Mouse (Mus musculus) heart, postnatal 0 days (tissue): ENCODE measurements at regions not wholly inside any gene's neighbourhood (a gene's known extent, or its start where the extent isn't known, plus 50 kb on each side); places are given as distances from the start of the nearest gene placed in this dataset.

ENCODE experiments used
- CTCF ChIP-seq: IDR thresholded peaks from 2 replicates; pipeline ENCODE4 v1.5.1; 2016; ENCODE audit warnings: antibody characterized with exemption, control low read depth, low read depth
- EP300 ChIP-seq: IDR thresholded peaks from 2 replicates; pipeline ENCODE4 v1.6.1; 2016; ENCODE audit warnings: antibody characterized with exemption, low read depth

- TF ChIP-seq CTCF (no peak), EP300 (no peak)
Observed at GRCm38 (mm10) chr8:34578043-34578442, 466.5 kb upstream of the Gm10131 start.
